Mouse (Mus musculus) large intestine, adult 2 months (tissue): ENCODE measurements at regions not wholly inside any gene's neighbourhood (a gene's known extent, or its start where the extent isn't known, plus 50 kb on each side); places are given as distances from the start of the nearest gene placed in this dataset.
"Not testable (repeated sequence)": the region's sequence is repeated elsewhere in the genome, so short reads cannot be mapped to it uniquely, and the experiment has no call there.

Experiments
- DNase-seq: peaks from one replicate; pipeline ENCODE4 v3.0.0-alpha.2; 2012; ENCODE audit warnings: low read depth, low spot score
- WGBS: fragments of 180-500 bp; shearing (Covaris S2); methylation state at CpG from one replicate; pipeline ENCODE4 v1.1.7; 2018; 5-methylcytosine and 5-hydroxymethylcytosine counted together

GRCm38 (mm10) chr19:8496561-8496960 lies 91.7 kb upstream of the Slc22a30 start:
- 89% methylated on average over 3 of the region's 3 CpGs for WGBS
- not testable (repeated sequence) for DNase-seq

GRCm38 (mm10) chr19:8497526-8497925 lies 92.6 kb upstream of the Slc22a30 start:
- not testable (repeated sequence) for DNase-seq
- WGBS: 86% methylated on average over 2 of the region's 2 CpGs

GRCm38 (mm10) chr19:8517721-8518120 lies 73.3 kb upstream of the Slc22a8 start:
- WGBS: 51% methylated on average over 6 of the region's 6 CpGs
- DNase-seq: not testable (repeated sequence)

GRCm38 (mm10) chr19:8518273-8518672 lies 72.8 kb upstream of the Slc22a8 start:
- DNase-seq: peak; percentile 53
- WGBS: 14% methylated on average over 11 of the region's 11 CpGs

GRCm38 (mm10) chr19:8518933-8519332 lies 72.1 kb upstream of the Slc22a8 start:
- WGBS: 75% methylated on average over 7 of the region's 7 CpGs
- DNase-seq: not testable (repeated sequence)

DNA sequence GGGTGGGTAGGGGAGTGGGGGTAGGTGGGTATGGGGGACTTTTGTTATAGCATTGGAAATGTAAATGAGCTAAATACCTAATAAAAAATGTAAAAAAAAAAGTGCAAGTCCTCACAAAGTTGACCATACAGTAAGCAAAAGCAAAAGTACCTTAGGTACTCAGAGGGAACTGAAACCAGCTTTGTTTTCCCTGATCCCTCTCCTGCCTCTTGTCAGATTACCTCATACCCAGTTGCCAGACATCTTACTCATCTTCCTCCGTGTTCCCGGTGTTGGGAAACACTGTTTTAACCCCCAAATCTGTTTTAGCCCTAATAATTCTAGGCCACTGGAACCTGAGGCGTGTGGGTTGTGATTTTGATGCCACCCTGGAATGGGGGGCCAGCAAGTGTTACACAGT lies 56.5 kb upstream of the Slc22a8 start:
- 73% methylated on average over 3 of the region's 3 CpGs for WGBS
- no peak for DNase-seq

DNA sequence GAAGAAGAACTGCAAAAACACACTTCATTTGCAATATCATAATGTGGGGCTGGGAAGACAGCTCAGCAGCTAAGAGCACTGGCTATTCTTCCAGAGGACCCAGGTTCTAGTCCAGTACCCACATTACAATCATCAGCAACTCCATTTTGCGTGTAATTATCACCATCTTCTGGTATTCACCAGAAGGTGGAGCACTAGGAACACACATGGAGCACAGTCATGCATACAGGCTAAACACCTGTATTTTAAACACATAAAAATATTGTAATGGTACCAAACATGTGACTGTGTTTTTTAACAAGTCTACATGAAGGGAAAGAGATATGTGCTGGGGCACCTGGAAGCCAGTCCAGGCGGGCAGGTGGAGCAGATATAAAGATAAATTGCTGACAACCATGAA lies 55.0 kb upstream of the Slc22a8 start:
- no peak for DNase-seq
- 34% methylated on average over 2 of the region's 2 CpGs for WGBS
